Mouse (Mus musculus) C2C12 (cell line): ENCODE measurements around the gene Plekhg3. TPM values are rescaled to one million over a fixed set of nuclear protein-coding genes. Genes with fewer than 3 reads are reported as not detected.

Experiments
- H3K27me3 ChIP-seq: one replicate; pipeline ENCODE4 v1.6.1; 2011; ENCODE audit not compliant: control insufficient read depth, insufficient read depth, insufficient read length
- H3K36me3 ChIP-seq: one replicate; pipeline ENCODE4 v1.6.1; 2011; ENCODE audit not compliant: control insufficient read depth, insufficient read depth
- H3K4me3 ChIP-seq: one replicate; pipeline ENCODE4 v1.5.1; 2011; ENCODE audit warnings: mild to moderate bottlenecking, control low read depth; ENCODE audit not compliant: poor library complexity, insufficient read depth, severe bottlenecking
- H3K79me2 ChIP-seq: one replicate; pipeline ENCODE4 v1.6.1; 2011; ENCODE audit not compliant: control insufficient read depth, insufficient read depth
- H3K79me3 ChIP-seq: one replicate; pipeline ENCODE4 v1.6.1; 2011; ENCODE audit warnings: low read depth, control low read depth
- H3ac ChIP-seq: one replicate; pipeline ENCODE3; 2011; ENCODE audit warnings: low read depth; ENCODE audit not compliant: control insufficient read depth, insufficient read length
- CEBPB ChIP-seq: IDR thresholded peaks from one replicate; pipeline ENCODE4 v1.6.1; 2011; ENCODE audit warnings: low read depth, mild to moderate bottlenecking, control low read depth, moderate library complexity
- CTCF ChIP-seq: IDR thresholded peaks from one replicate; pipeline ENCODE4 v1.5.1; 2011; ENCODE audit not compliant: control insufficient read depth, insufficient read depth, insufficient read length
- FOSL1 ChIP-seq: IDR thresholded peaks from one replicate; pipeline ENCODE4 v1.8.0; 2011; ENCODE audit warnings: mild to moderate bottlenecking, low read length; ENCODE audit not compliant: poor library complexity, insufficient read depth, severe bottlenecking
- MAX ChIP-seq: IDR thresholded peaks from one replicate; pipeline ENCODE4 v1.6.1; 2011; ENCODE audit warnings: mild to moderate bottlenecking, control low read depth
- MYOD1 ChIP-seq: IDR thresholded peaks from one replicate; pipeline ENCODE4 v1.6.1; 2011; ENCODE audit warnings: low read depth; ENCODE audit not compliant: control insufficient read depth, insufficient read length
- MYOG ChIP-seq: IDR thresholded peaks from one replicate; pipeline ENCODE4 v1.6.1; 2011; ENCODE audit not compliant: control insufficient read depth, insufficient read length; ENCODE audit errors: extremely low read depth
- USF1 ChIP-seq: IDR thresholded peaks from one replicate; pipeline ENCODE4 v1.6.1; 2011; ENCODE audit warnings: low read depth, mild to moderate bottlenecking, control low read depth, moderate library complexity
- polyA plus RNA-seq: library from polyadenylated mRNA; unstranded; fragments of >200 nt; fragmentation: generic; extraction: Trizol; gene quantifications from one replicate; pipeline ENCODE4 v1.2.1, GENCODE M21; 2012; ENCODE audit warnings: missing spikeins

Plekhg3 gene
- polyA plus RNA-seq, 1 experiment: 9.3 TPM

- Histone ChIP-seq H3K79me3 (no peaks in the 10 kb centered on the region), H3K36me3 (no peaks in the 10 kb centered on the region), H3ac (peak overlapping the region; percentile 25), H3K27me3 (no peaks in the 10 kb centered on the region), H3K79me2 (no peaks in the 10 kb centered on the region), H3K4me3 (no peak overlapping the region)
- TF ChIP-seq MYOG (no peak), MYOD1 (peak; percentile 53)
Measured at GRCm38 (mm10) chr12:76593839-76594322, 63.2 kb downstream of the Plekhg3 start.

GRCm38 (mm10) chr12:76594556-76594955, 63.9 kb downstream of the Plekhg3 start:
- H3K4me3 ChIP-seq: no peak overlapping the region

GRCm38 (mm10) chr12:76595830-76596229, 65.1 kb downstream of the Plekhg3 start:
- no peak overlapping the region for H3K4me3 ChIP-seq
- no peak overlapping the region for H3ac ChIP-seq
- no peaks in the 10 kb centered on the region for H3K79me2 ChIP-seq
- TF ChIP-seq USF1 (no peak), CEBPB (no peak), FOSL1 (no peak), MYOG (no peak), MYOD1 (no peak), CTCF (no peak), MAX (no peak)
- no peaks in the 10 kb centered on the region for H3K36me3 ChIP-seq
- H3K79me3 ChIP-seq: no peaks in the 10 kb centered on the region
- H3K27me3 ChIP-seq: no peaks in the 10 kb centered on the region

More at GRCm38 (mm10) chr12:76594556-76594955, 63.9 kb downstream of the Plekhg3 start:
- no peak for TF ChIP-seq MYOG
- TF ChIP-seq MYOD1: no peak
- no peak for TF ChIP-seq MAX
- no peak for TF ChIP-seq FOSL1
- TF ChIP-seq USF1: no peak
- no peak for TF ChIP-seq CTCF
- no peak for TF ChIP-seq CEBPB
- Histone ChIP-seq H3K36me3 (no peaks in the 10 kb centered on the region), H3ac (peak overlapping the region; percentile 25), H3K27me3 (no peaks in the 10 kb centered on the region), H3K79me2 (no peaks in the 10 kb centered on the region), H3K79me3 (no peaks in the 10 kb centered on the region)

DNA sequence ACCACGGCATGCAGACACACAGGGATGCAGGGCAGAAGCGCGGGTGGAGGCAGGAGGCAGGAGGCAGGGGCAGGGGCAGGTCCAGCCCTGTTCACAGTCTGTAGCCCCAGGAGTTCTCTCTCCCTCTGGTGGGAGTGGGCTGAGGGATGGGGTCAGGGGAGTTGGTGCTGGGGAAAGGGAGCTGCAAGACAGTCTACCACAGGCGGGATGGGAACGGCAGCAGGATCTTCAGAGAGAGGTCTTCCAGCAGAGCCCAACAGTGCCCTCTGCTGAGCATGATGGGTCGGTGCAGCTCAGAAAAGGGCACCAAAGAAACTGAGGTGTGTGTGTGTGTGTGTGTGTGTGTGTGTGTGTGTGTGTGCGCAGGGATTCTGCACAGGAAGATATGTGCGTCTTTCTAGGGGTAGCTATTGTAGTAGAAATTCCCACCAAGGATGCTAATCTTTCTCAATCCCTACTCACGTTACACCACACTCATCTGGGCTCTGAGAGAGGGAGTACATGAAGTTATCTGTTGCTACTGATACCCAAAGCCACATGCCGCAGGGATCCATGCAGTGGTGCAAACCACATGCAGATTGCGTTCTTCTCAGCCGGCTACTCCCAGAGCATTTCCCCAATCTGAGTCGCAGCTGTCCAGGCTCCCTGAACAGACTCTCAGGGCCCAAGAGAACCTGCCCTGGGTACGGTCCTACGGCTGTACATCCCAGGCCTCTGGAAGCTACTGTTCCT, 65.8 kb downstream of the Plekhg3 start:
- H3ac ChIP-seq: no peak overlapping the region
- no peaks in the 10 kb centered on the region for H3K36me3 ChIP-seq
- H3K79me2 ChIP-seq: no peaks in the 10 kb centered on the region
- no peaks in the 10 kb centered on the region for H3K79me3 ChIP-seq
- TF ChIP-seq USF1 (no peak), CTCF (peak; percentile 76), CEBPB (no peak), MAX (no peak)
- H3K4me3 ChIP-seq: no peak overlapping the region
- no peaks in the 10 kb centered on the region for H3K27me3 ChIP-seq

DNA sequence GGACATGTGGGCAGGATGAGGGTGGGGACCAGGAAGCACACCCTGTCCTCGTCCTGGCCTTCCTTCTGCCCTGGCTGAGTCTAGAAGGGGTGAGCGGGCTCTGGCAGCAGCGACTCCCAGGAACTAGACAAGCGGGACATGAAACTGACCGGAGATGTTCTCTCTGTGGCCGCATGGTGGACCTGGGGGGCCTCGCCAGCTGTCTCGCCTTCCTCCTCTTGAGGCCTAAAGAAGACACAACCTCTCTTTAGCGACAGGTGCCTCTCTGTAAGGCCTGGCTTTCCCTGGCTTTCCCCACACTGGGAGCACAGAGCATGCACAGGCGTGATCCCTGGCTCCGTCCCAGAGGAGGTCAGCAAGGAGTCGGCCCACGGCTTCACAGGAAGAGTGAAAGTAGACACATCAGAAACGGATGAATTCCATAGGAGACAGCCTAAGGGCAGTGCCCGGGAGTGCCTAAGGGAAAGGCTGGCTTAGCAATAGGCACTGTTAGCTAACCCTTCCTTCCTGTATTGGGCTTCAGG, 66.9 kb downstream of the Plekhg3 start:
- Histone ChIP-seq H3ac (no peak overlapping the region), H3K79me3 (no peaks in the 10 kb centered on the region), H3K27me3 (no peaks in the 10 kb centered on the region), H3K4me3 (no peak overlapping the region), H3K36me3 (no peaks in the 10 kb centered on the region), H3K79me2 (no peaks in the 10 kb centered on the region)
- TF ChIP-seq FOSL1: no peak
- no peak for TF ChIP-seq MYOD1
- TF ChIP-seq USF1: no peak
- TF ChIP-seq MAX: no peak
- no peak for TF ChIP-seq CTCF
- no peak for TF ChIP-seq CEBPB
- no peak for TF ChIP-seq MYOG
